Mouse (Mus musculus) heart, adult 11 months (tissue): ENCODE data around the gene Syne3.

Experiments
- DNase-seq: peaks from one replicate; pipeline ENCODE4 v3.0.0; 2022

Syne3 gene

GRCm38 (mm10) chr12:105025271-105025946, 15.8 kb upstream of the Syne3 start:
- peak; percentile 94 for DNase-seq

GRCm38 (mm10) chr12:105022776-105023175, 13.2 kb upstream of the Syne3 start:
- DNase-seq = no peak

- DNase-seq = no peak
Measured at GRCm38 (mm10) chr12:105022141-105022540, 12.5 kb upstream of the Syne3 start.

- DNase-seq = peak; percentile 91
Measured at GRCm38 (mm10) chr12:105021441-105022069, 11.9 kb upstream of the Syne3 start.

GRCm38 (mm10) chr12:105019359-105020219, 10.0 kb upstream of the Syne3 start:
- DNase-seq = peak; percentile 98

GRCm38 (mm10) chr12:105016639-105017038, 7.0 kb upstream of the Syne3 start:
- no peak for DNase-seq

GRCm38 (mm10) chr12:105016199-105016598, 6.6 kb upstream of the Syne3 start:
- DNase-seq = no peak

- DNase-seq = peak; percentile 99
Measured at GRCm38 (mm10) chr12:105013065-105013464, 3.5 kb upstream of the Syne3 start.

GRCm38 (mm10) chr12:105012314-105012713, 2.7 kb upstream of the Syne3 start:
- DNase-seq = no peak

- no peak for DNase-seq
Measured at GRCm38 (mm10) chr12:105011589-105011988, 2.0 kb upstream of the Syne3 start.

- no peak for DNase-seq
Measured at GRCm38 (mm10) chr12:105010213-105010790, 693 bp upstream of the Syne3 start.

GRCm38 (mm10) chr12:105008752-105009178, 844 bp downstream of the Syne3 start:
- peak; percentile 98 for DNase-seq

- no peak for DNase-seq
Measured at GRCm38 (mm10) chr12:105008150-105008549, 1.5 kb downstream of the Syne3 start.

- no peak for DNase-seq
Measured at GRCm38 (mm10) chr12:105005715-105005972, 4.0 kb downstream of the Syne3 start.

- DNase-seq = no peak
Measured at GRCm38 (mm10) chr12:105004956-105005714, 4.5 kb downstream of the Syne3 start.

- no peak for DNase-seq
Measured at GRCm38 (mm10) chr12:105003715-105004114, 5.9 kb downstream of the Syne3 start.

- DNase-seq = no peak
Measured at GRCm38 (mm10) chr12:105003158-105003557, 6.5 kb downstream of the Syne3 start.

GRCm38 (mm10) chr12:105002340-105003132, 7.1 kb downstream of the Syne3 start:
- DNase-seq = no peak

- DNase-seq = no peak
Measured at GRCm38 (mm10) chr12:105001317-105001716, 8.3 kb downstream of the Syne3 start.

GRCm38 (mm10) chr12:105000487-105001283, 8.9 kb downstream of the Syne3 start:
- peak; percentile 96 for DNase-seq

GRCm38 (mm10) chr12:104999171-104999570, 10.4 kb downstream of the Syne3 start:
- no peak for DNase-seq
